Mouse (Mus musculus): ENCODE results near the gene Pygm.

The Pygm gene

GRCm38 (mm10) chr19:6426703-6427500 is 42.7 kb downstream of the Pygm start:
- in situ Hi-C loops (cut with MboI, MseI) = no loop called here

DNA sequence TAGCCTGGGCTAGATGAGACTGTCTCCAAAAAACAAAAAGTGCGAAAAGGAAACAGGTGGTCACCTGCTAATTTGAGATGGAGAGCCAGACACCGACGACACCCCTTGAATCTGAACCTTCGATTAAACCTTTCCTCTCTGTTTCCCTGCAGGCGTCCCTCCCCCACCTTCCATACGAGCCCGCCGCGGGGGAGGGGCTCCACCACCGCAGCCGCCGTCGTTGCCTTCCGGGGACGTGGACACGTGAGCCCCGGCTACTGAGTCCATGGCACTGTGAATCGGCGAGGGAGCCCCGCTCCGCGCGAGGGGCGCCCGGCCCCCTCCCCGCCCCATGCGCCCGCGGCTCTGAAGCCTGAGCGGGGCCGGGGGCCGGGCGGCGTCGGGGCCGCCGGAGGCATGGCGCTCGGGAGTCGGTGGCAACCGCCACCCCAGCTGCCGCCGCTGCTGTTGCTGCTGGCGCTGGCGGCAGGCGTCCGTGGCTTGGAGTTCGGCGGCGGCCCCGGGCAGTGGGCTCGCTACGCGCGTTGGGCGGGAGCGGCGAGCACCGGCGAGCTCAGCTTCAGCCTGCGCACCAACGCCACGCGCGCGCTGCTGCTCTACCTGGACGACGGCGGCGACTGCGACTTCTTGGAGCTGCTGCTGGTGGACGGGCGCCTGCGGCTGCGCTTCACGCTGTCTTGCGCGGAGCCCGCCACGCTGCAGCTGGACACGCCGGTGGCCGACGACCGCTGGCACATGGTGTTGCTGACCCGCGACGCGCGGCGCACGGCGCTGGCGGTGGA is 43.6 kb downstream of the Pygm start:
- in situ Hi-C loops (cut with MboI, MseI) = no loop called here

GRCm38 (mm10) chr19:6428501-6429200 is 44.5 kb downstream of the Pygm start:
- in situ Hi-C loops (cut with MboI, MseI) = no loop called here

DNA sequence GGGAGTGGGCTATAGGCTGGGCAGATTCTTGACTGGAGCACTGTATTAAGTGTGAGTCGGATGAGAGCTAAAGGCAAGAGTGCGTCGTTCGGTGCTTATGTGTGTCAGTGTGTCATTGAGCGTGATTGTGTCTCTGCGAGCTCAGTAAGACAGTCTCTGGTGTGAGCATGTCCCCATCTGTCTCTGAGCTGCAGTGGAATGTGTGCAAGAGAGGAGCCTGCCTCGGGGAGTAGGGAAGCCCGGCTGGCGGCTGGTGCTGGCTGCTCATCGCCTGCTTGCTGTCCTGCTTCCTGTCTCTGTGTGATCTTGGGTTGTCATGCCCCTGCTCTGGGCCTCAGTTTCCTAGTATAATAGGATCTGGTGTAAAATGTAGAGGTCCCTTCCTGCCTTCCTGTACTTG is 58.8 kb downstream of the Pygm start:
- in situ Hi-C loops (cut with MboI, MseI) = no loop called here

DNA sequence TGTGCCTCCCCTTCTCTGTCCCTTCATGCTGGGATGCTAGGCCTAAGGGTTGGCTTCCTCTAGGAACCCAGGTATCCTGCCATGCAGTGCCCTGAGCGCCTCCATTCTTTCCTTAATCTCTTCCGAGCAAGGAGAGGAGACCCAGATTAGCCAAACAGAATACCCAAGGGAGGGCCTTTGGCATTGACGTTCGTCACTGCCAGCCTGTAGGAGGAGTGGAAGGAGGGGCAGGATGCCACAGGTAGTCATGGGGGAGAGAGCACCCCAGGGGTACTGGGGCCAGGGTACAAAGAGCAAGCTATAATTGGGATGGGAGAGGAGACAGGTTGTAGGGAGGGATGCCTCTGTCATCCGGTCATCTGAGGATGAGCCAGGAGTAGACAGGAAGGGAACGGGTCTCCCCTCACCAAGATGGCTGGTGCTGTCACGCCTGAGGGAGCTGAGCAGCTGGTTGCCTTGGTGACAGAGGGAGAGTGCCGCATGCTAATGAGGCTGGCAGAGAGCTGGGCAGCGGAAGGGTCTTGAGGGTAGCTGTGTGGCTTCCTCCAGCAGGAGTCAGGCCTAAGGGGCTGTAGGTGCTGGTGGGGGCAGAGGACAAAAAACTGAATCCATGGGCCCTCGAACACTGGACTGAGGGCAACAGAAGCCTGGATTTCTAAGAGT is 61.7 kb downstream of the Pygm start:
- in situ Hi-C loops (cut with MboI, MseI) = no loop called here

DNA sequence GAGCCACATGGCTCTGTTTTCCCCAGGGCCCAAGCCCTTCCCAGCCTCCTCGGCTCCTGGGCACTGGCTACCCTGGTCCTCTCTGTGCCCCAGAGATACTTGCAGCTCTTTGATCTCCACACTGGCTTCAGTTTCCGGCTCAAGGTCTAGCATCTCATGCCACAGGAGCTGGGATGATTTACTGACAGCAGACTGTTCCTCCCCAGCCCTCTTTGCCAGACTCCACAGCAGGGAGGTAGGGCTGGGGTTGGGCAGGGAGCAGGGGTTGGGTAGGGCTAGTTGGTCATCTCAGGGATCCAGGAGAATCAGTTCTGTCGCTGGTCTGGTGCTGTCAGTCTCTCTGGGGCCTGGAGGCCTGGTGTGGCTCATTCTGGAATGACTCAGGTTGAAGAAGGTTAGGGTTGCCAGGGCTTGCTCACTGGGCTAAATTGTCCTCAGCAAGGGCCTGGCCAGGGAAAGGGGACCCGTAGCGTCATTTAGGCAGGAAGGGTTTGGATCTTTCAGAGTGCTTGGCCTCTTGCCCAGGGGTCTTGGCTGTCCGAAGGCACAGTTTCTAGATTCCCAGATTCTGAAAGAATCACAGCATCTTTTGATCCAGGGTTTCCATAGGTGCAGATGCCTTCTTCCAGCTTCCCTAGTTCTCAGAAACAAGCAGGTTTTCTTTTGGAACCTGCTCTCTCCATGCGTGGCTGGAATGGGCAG is 62.7 kb downstream of the Pygm start:
- in situ Hi-C loops (cut with MboI, MseI) = no loop called here

All from T-helper 1 cell (primary cell).